Mouse (Mus musculus) midbrain, embryonic 14.5 days (tissue): ENCODE measurements at regions not wholly inside any gene's neighbourhood (a gene's known extent, or its start where the extent isn't known, plus 50 kb on each side); places are given as distances from the start of the nearest gene placed in this dataset.
"Not testable (repeated sequence)": the region's sequence is repeated elsewhere in the genome, so short reads cannot be mapped to it uniquely, and the experiment has no call there.

Experiments
- ATAC-seq: fragments of 200-750 bp; cut with Nextera tagmentation; 2 replicates; pipeline ENCODE4 v1.8.0; 2017; ENCODE audit warnings: moderate number of reproducible peaks, moderate library complexity; ENCODE audit not compliant: low FRiP score, low TSS enrichment
- DNase-seq: peaks from one replicate; pipeline ENCODE4 v3.0.0-alpha.2; 2015
- H3K27ac ChIP-seq: fragments of 300-500 bp; sonication (generic); replicated peaks from 2 replicates; pipeline ENCODE4 v1.5.1; 2014; ENCODE audit warnings: mild to moderate bottlenecking, low read depth, low read length, moderate library complexity
- H3K27me3 ChIP-seq: fragments of 300-500 bp; sonication (generic); 2 replicates; pipeline ENCODE4 v1.6.1; 2014; ENCODE audit warnings: low read length, control low read depth, mixed read lengths; ENCODE audit not compliant: control insufficient read depth, insufficient read depth
- H3K36me3 ChIP-seq: fragments of 300-500 bp; sonication (generic); 2 replicates; pipeline ENCODE4 v1.6.1; 2014; ENCODE audit warnings: low read length, control low read depth; ENCODE audit not compliant: control insufficient read depth, insufficient read depth
- H3K4me1 ChIP-seq: fragments of 300-500 bp; sonication (generic); 2 replicates; pipeline ENCODE4 v1.6.1; 2014; ENCODE audit warnings: mild to moderate bottlenecking, antibody characterized with exemption, low read length, control low read depth; ENCODE audit not compliant: control insufficient read depth, insufficient read depth
- H3K4me2 ChIP-seq: fragments of 300-500 bp; sonication (generic); 2 replicates; pipeline ENCODE4 v1.6.1; 2014; ENCODE audit warnings: mild to moderate bottlenecking, low read length, moderate library complexity
- H3K4me3 ChIP-seq: fragments of 300-500 bp; sonication (generic); replicated peaks from 2 replicates; pipeline ENCODE4 v1.5.1; 2014; ENCODE audit warnings: low read depth, low read length
- H3K9ac ChIP-seq: fragments of 300-500 bp; sonication (generic); replicated peaks from 2 replicates; pipeline ENCODE4 v1.6.1; 2014; ENCODE audit warnings: mild to moderate bottlenecking, low read length, moderate library complexity
- H3K9me3 ChIP-seq: fragments of 300-500 bp; sonication (generic); 2 replicates; pipeline ENCODE4 v1.6.1; 2016; ENCODE audit warnings: low read length, control low read depth, mixed read lengths; ENCODE audit not compliant: control insufficient read depth
- WGBS: fragments of 180-500 bp; shearing (Covaris S2); extraction: QIAGEN DNeasy Blood & Tissue Kit; methylation state at CpG from one replicate; pipeline ENCODE4 v1.1.7; 2014; 5-methylcytosine and 5-hydroxymethylcytosine counted together

DNA sequence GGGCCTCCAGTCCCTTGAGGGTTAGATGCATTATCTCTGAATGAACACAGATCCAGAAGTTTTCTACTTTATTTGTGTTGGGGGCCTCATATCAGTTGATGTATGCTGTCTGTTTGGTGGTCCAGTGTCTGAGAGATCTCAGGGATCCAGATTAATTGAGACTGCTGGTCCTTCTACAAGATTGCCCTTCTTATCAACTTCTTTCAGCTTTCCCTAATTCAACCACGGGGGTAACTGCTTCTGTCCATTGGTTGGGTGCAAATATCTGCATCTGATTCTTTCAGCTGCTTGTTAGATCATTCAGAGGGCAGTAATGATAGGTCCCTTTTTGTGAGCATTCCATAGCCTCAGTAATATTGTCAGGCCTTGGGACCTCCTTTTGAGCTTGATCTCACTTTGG, 603.4 kb downstream of the Nova1 start:
- not testable (repeated sequence) for H3K27me3 ChIP-seq, H3K27ac ChIP-seq, H3K9me3 ChIP-seq, H3K9ac ChIP-seq, H3K36me3 ChIP-seq, H3K4me3 ChIP-seq, H3K4me1 ChIP-seq, ATAC-seq, H3K4me2 ChIP-seq, DNase-seq
- 80% methylated on average over 1 of the region's 1 CpGs for WGBS

DNA sequence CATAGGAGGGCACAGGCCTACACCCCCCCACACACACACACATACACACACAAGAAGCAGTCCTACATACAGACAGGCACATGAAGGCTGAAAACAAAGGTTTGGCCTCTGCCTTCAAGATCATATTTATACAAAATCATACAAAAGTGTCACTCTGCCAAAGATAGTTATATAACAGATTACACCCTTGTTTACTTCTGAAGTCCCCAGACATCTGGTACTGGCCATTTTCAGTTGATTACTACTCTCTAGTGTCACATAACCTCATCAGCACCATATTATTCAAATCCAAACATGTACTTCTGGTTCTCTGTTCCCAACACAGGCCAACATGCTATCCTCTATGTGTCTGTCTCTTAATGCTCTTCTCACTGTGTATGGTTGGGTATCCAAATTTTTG, 619.7 kb downstream of the Nova1 start:
- no peaks in the 10 kb centered on the region for H3K9me3 ChIP-seq
- no peak overlapping the region for H3K9ac ChIP-seq
- no peak overlapping the region for H3K27ac ChIP-seq
- H3K4me2 ChIP-seq, result no peak overlapping the region
- no peaks in the 10 kb centered on the region for H3K27me3 ChIP-seq
- no peaks in the 10 kb centered on the region for H3K36me3 ChIP-seq
- ATAC-seq (no peak), DNase-seq (no peak)
- no peak overlapping the region for H3K4me3 ChIP-seq
- no peaks in the 10 kb centered on the region for H3K4me1 ChIP-seq

DNA sequence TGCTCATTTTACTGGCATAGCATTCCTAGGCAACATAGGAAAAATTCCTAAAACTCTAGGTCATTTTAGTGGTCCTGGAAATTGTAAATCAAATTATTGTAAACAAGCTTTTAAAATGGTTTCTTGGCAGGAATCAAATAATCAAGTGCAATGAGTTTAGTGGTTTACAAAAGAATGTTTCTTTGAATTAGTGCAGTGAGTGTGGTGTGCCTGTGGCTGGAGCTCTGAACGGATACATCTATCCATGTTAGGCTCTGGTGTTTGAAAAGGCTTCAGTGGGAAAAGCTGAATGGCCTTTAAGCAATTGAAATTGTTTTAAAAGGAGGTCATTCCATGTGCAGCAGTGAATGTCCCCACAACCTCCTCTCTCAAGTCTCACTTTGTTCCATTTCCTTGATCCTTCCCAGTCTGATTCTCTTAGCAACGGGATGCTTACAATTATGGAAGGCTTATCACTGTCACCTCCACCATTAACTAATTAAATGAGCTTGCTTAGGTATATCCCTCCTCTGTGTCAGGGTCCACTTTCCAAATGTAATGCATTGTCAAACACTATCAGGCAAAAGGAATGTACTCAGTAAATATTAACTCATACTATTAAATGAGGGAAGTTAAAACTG, 621.1 kb downstream of the Nova1 start:
- DNase-seq, result no peak
- no peak for ATAC-seq
- Histone ChIP-seq H3K27me3 (no peaks in the 10 kb centered on the region), H3K9me3 (no peaks in the 10 kb centered on the region), H3K27ac (no peak overlapping the region), H3K36me3 (no peaks in the 10 kb centered on the region), H3K4me2 (no peak overlapping the region), H3K9ac (no peak overlapping the region), H3K4me3 (no peak overlapping the region), H3K4me1 (no peaks in the 10 kb centered on the region)
- WGBS, result 45% methylated on average over 2 of the region's 2 CpGs

DNA sequence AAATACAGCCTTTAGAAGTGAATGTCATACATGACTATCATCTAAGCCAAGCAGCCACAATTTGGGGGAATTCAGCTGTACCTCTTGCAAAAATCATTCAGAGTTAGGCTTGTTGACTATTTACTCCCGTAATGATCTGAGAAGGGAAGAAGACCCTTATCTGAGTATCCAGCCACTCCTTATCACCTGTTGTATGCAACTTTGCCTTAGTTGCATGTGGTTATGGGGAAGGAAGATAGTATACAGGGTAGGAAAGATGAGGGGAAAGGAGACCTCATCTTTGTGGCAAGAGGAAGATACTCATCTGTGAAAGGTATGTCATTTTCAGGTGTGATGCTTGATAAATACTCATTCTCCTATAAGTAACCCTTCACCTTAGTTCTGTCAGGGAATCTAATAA, 624.6 kb downstream of the Nova1 start:
- no peaks in the 10 kb centered on the region for H3K4me1 ChIP-seq
- H3K9me3 ChIP-seq, result no peaks in the 10 kb centered on the region
- ATAC-seq (no peak), DNase-seq (no peak)
- H3K36me3 ChIP-seq, result no peaks in the 10 kb centered on the region
- no peak overlapping the region for H3K27ac ChIP-seq
- no peak overlapping the region for H3K4me3 ChIP-seq
- no peaks in the 10 kb centered on the region for H3K27me3 ChIP-seq
- no peak overlapping the region for H3K4me2 ChIP-seq
- WGBS, result 97% methylated on average over 1 of the region's 1 CpGs
- no peak overlapping the region for H3K9ac ChIP-seq
